Mouse (Mus musculus) liver, postnatal 0 days (tissue): ENCODE measurements around the gene Tdpoz5. TPM values are rescaled to one million over a fixed set of nuclear protein-coding genes. Genes with fewer than 3 reads are reported as not detected.
"Not testable (repeated sequence)": the region's sequence is repeated elsewhere in the genome, so short reads cannot be mapped to it uniquely, and the experiment has no call there.

Source experiments
- ATAC-seq: fragments of 200-750 bp; cut with Nextera tagmentation; 2 replicates; pipeline ENCODE4 v1.8.0; 2017; ENCODE audit warnings: mild to moderate bottlenecking, moderate library complexity
- DNase-seq: peaks from one replicate; pipeline ENCODE4 v3.0.0-alpha.2; 2016
- H3K27ac ChIP-seq: fragments of 300-500 bp; sonication (generic); 2 replicates; pipeline ENCODE4 v1.5.1; 2014; ENCODE audit warnings: antibody characterized with exemption, moderate library complexity, mild to moderate bottlenecking, low read depth
- H3K27me3 ChIP-seq: fragments of 300-500 bp; sonication (generic); 2 replicates; pipeline ENCODE4 v1.6.1; 2014; ENCODE audit warnings: low read length, control low read depth, mixed read lengths; ENCODE audit not compliant: insufficient read depth
- H3K36me3 ChIP-seq: fragments of 300-500 bp; sonication (generic); replicated peaks from 2 replicates; pipeline ENCODE4 v1.6.1; 2014; ENCODE audit warnings: mild to moderate bottlenecking, control low read depth, low read length, moderate library complexity, mixed read lengths; ENCODE audit not compliant: insufficient read depth
- H3K4me1 ChIP-seq: fragments of 300-500 bp; sonication (generic); 2 replicates; pipeline ENCODE4 v1.6.1; 2014; ENCODE audit warnings: antibody characterized with exemption, mild to moderate bottlenecking, control low read depth; ENCODE audit not compliant: insufficient read depth
- H3K4me2 ChIP-seq: fragments of 300-500 bp; sonication (generic); 2 replicates; pipeline ENCODE4 v1.6.1; 2014; ENCODE audit warnings: low read depth, mild to moderate bottlenecking, low read length, moderate library complexity, mixed read lengths
- H3K4me3 ChIP-seq: fragments of 300-500 bp; sonication (generic); 2 replicates; pipeline ENCODE4 v1.5.1; 2014; ENCODE audit warnings: low read depth, low read length
- H3K9ac ChIP-seq: fragments of 300-500 bp; sonication (generic); replicated peaks from 2 replicates; pipeline ENCODE4 v1.6.1; 2014; ENCODE audit warnings: mild to moderate bottlenecking, moderate library complexity
- H3K9me3 ChIP-seq: fragments of 300-500 bp; sonication (generic); 2 replicates; pipeline ENCODE4 v1.6.1; 2016; ENCODE audit warnings: mild to moderate bottlenecking, control low read depth, low read length, mixed read lengths
- WGBS: fragments of 180-500 bp; shearing (Covaris S2); extraction: QIAGEN DNeasy Blood & Tissue Kit; methylation state at CpG from one replicate; pipeline ENCODE4 v1.1.7; 2014; ENCODE audit not compliant: insufficient replicate concordance; 5-methylcytosine and 5-hydroxymethylcytosine counted together
- polyA plus RNA-seq: library from polyadenylated mRNA; unstranded; fragments of >200 nt; fragmentation: Nextera tagmentation; extraction: Ambion mirVana; gene quantifications from 2 replicates; pipeline ENCODE4 v1.2.1, GENCODE M21; 2015

Tdpoz5 gene
- not detected in 2 replicates for polyA plus RNA-seq

DNA sequence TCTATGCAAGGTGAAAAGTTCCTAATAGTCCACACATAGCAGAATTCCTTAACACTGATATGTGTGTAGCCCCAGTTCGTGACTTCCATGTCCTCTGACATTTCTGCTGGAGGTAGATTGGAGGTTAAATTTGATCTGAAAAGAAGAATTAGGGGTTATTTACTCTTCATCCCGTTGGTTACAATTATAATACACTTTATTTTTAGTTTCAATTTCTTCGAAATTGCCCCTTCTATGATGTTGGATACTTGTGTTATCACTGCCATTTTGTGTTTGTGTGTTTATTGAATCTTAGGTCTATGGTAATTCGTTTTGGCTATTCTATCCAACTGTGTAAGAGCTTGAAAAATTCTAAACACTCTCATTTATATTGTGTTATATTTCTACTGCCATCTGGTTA is at the start of gene Tdpoz5:
Gene Tdpoz5 (minus strand): TSS at position 101 of the 400 bp plus-strand sequence.
- H3K4me2 ChIP-seq, H3K9me3 ChIP-seq, H3K4me3 ChIP-seq, ATAC-seq, H3K27me3 ChIP-seq, DNase-seq, H3K27ac ChIP-seq, H3K9ac ChIP-seq, H3K4me1 ChIP-seq, H3K36me3 ChIP-seq: not testable (repeated sequence)
- 62% methylated on average over 2 of the region's 4 CpGs for WGBS

DNA sequence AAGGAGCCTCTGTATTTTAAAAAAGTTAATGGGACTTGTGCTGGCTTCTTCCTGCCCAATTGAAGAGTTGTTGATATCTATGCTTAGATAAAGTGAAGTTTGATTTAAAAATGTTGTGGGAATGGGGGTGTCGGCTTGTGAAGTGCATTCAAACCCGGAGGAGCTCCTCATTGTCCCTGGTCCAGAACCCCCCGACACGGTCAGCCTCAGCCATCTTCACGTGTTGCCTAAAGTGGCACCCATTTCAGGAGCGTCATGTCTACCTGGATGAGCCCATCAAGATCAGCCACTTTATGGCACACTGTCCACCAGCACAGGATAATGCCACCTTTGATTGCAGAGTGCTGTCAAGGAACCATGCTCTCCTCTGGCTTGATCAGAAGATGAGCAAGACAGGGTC is 7.8 kb upstream of the Tdpoz5 start:
- H3K9me3 ChIP-seq, H3K4me2 ChIP-seq, H3K27ac ChIP-seq, H3K36me3 ChIP-seq, H3K9ac ChIP-seq, DNase-seq, H3K4me1 ChIP-seq, ATAC-seq, H3K27me3 ChIP-seq, H3K4me3 ChIP-seq: not testable (repeated sequence)
- WGBS: 78% methylated on average over 3 of the region's 6 CpGs

DNA sequence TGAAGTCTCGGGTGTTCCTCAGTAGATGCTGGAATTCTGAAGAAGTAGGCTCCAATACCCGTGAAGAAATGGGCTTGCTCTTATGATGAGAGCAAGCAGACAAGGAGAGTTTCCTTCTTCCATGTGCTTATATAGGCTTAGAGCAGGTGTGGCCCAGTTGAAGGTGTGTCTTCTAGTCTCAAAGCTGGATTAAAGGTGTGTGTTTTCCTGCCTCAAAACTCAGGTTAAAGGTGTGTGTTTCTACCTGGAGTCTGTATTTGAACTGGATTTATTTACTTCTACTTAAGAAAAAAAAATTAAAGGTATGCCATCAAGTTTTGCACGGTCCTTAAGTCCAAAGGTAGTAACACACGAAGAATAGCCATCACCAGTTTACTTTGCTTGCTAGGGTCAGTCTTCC is 17.7 kb downstream of the Tdpoz5 start, which contains the start of gene Gm9117:
Gene Gm9117 (minus strand): TSS at position 101 of the 400 bp plus-strand sequence.
- DNase-seq, H3K4me2 ChIP-seq, H3K27me3 ChIP-seq, H3K27ac ChIP-seq, H3K36me3 ChIP-seq, H3K9ac ChIP-seq, ATAC-seq, H3K9me3 ChIP-seq, H3K4me3 ChIP-seq, H3K4me1 ChIP-seq: not testable (repeated sequence)
- 59% methylated on average over 3 of the region's 4 CpGs for WGBS

DNA sequence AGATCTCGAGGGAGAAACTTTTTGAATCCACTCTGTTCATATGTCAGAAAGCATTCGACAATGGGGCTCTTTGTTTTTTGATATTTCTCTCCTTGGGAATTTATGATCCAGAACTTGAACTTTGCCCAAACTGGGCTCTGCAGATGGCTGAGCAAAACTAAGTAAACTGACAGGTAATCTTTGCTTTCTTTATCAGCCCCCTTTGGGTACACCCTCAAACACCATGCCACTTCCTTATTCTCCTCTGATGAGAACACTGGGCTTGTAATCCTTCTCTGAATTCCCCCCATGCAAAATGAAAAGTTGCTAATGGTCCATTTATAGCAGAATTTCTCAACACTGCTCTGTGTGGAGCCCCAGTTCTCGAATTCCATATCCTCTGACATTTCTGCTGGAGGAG is 22.7 kb downstream of the Tdpoz5 start:
- H3K4me2 ChIP-seq, H3K4me1 ChIP-seq, H3K4me3 ChIP-seq, H3K9me3 ChIP-seq, H3K27ac ChIP-seq, H3K36me3 ChIP-seq, DNase-seq, ATAC-seq, H3K27me3 ChIP-seq, H3K9ac ChIP-seq: not testable (repeated sequence)
- no CpG with 5 or more reads among the region's 3 CpGs for WGBS

Other genes starting within 250 kb of the Tdpoz5 start
- gene Gm5773, start 188.3 kb downstream of the Tdpoz5 start, polyA plus RNA-seq: not detected in 2 replicates
- not detected in 2 replicates for gene Tdpoz4, start 164.9 kb downstream of the Tdpoz5 start, polyA plus RNA-seq
- not detected in 2 replicates for gene Tdpoz3, start 135.3 kb downstream of the Tdpoz5 start, polyA plus RNA-seq
- not detected in 2 replicates for gene Gm9117, start 17.8 kb downstream of the Tdpoz5 start, polyA plus RNA-seq
- gene Gm9125, start 93.6 kb upstream of the Tdpoz5 start, polyA plus RNA-seq: not detected in 2 replicates
- gene Gm10697, start 111.3 kb upstream of the Tdpoz5 start, polyA plus RNA-seq: not detected in 2 replicates
- gene Gm10696, start 216.9 kb upstream of the Tdpoz5 start, polyA plus RNA-seq: not detected in 2 replicates
- not detected in 2 replicates for gene Gm5286, start 235.4 kb upstream of the Tdpoz5 start, polyA plus RNA-seq